Mouse (Mus musculus) MEL (cell line): Measurements from ENCODE around the gene Fam149a. TPM values are rescaled to one million over a fixed set of nuclear protein-coding genes. Genes with fewer than 3 reads are reported as not detected.

ENCODE experiments used
- DNase-seq: peaks from one replicate; pipeline ENCODE4 v3.0.0; 2011; ENCODE audit warnings: low read depth, low spot score
- H3K27ac ChIP-seq: 2 replicates; pipeline ENCODE4 v1.5.1; 2012; ENCODE audit warnings: low read depth, mild to moderate bottlenecking, control low read depth, low read length, moderate library complexity; ENCODE audit not compliant: control insufficient read depth
- H3K27me3 ChIP-seq, 2 experiments: fragments of 150-350 bp in 1 of 2; sonication (generic) in 1 of 2; 2 replicates each; pipeline ENCODE4 v1.6.1; 2012; ENCODE audit warnings: low read length in 2 of 2, mild to moderate bottlenecking in 2 of 2, improper control_type of control experiment in 1 of 2, moderate library complexity in 1 of 2; ENCODE audit not compliant: insufficient read depth in 2 of 2, control insufficient read depth in 1 of 2
- H3K36me3 ChIP-seq, 2 experiments: 2 replicates each; pipeline ENCODE4 v1.6.1; 2012 to 2014; ENCODE audit warnings: low read length in 2 of 2, improper control_type of control experiment in 1 of 2, inconsistent platforms in 1 of 2, mild to moderate bottlenecking in 1 of 2; ENCODE audit not compliant: insufficient read depth in 2 of 2, control insufficient read depth in 1 of 2
- H3K4me1 ChIP-seq, 2 experiments: fragments of 150-350 bp in 1 of 2; sonication (generic) in 1 of 2; 2 replicates each; pipeline ENCODE4 v1.6.1; 2012; ENCODE audit warnings: low read length in 2 of 2, improper control_type of control experiment in 1 of 2, mild to moderate bottlenecking in 1 of 2; ENCODE audit not compliant: insufficient read depth in 2 of 2, control insufficient read depth in 1 of 2
- H3K4me3 ChIP-seq, 2 experiments: fragments of 150-350 bp in 1 of 2; sonication (generic) in 1 of 2; 2 replicates each; pipeline ENCODE4 v1.5.1; 2012; ENCODE audit warnings: low read depth in 2 of 2, low read length in 2 of 2, mild to moderate bottlenecking in 2 of 2, moderate library complexity in 2 of 2, control low read depth in 1 of 2, improper control_type of control experiment in 1 of 2; ENCODE audit not compliant: control insufficient read depth in 1 of 2, insufficient read depth in 1 of 2
- H3K79me2 ChIP-seq: 2 replicates; pipeline ENCODE4 v1.6.1; 2012; ENCODE audit warnings: mild to moderate bottlenecking, low read length, moderate library complexity; ENCODE audit not compliant: control insufficient read depth, poor library complexity, insufficient read depth
- H3K9ac ChIP-seq: 2 replicates; pipeline ENCODE4 v1.6.1; 2012; ENCODE audit warnings: low read depth, mild to moderate bottlenecking, control low read depth, low read length, moderate library complexity; ENCODE audit not compliant: control insufficient read depth, poor library complexity, severe bottlenecking
- H3K9me3 ChIP-seq: fragments of 150-350 bp; sonication (generic); replicated peaks from 2 replicates; pipeline ENCODE4 v1.6.1; 2012; ENCODE audit warnings: mild to moderate bottlenecking, low read length, improper control_type of control experiment, moderate library complexity; ENCODE audit not compliant: insufficient read depth
- BHLHE40 ChIP-seq: IDR thresholded peaks from 2 replicates; pipeline ENCODE4 v1.6.1; 2012; ENCODE audit warnings: low read depth, mild to moderate bottlenecking, inconsistent platforms, low read length, improper control_type of control experiment, borderline replicate concordance
- CHD1 ChIP-seq: IDR thresholded peaks from 2 replicates; pipeline ENCODE4 v1.6.1; 2012; ENCODE audit warnings: low read depth, mild to moderate bottlenecking, inconsistent platforms, low read length, improper control_type of control experiment
- CHD2 ChIP-seq: IDR thresholded peaks from 2 replicates; pipeline ENCODE4 v1.6.1; 2011; ENCODE audit warnings: low read length, improper control_type of control experiment
- EP300 ChIP-seq, 2 experiments: IDR thresholded peaks; 2 replicates each; pipeline ENCODE4 v1.6.1; 2011; ENCODE audit warnings: improper control_type of control experiment in 2 of 2, low read length in 2 of 2, low read depth in 1 of 2, mild to moderate bottlenecking in 1 of 2
- HCFC1 ChIP-seq: IDR thresholded peaks from 2 replicates; pipeline ENCODE4 v1.6.1; 2012; ENCODE audit warnings: low read depth, mild to moderate bottlenecking, inconsistent platforms, low read length, improper control_type of control experiment, moderate library complexity
- KAT2A ChIP-seq: conservative IDR thresholded peaks from 2 replicates; pipeline ENCODE4 v1.6.1; 2012; ENCODE audit warnings: low read depth, low read length, improper control_type of control experiment, inconsistent platforms
- MAZ ChIP-seq: IDR thresholded peaks from 2 replicates; pipeline ENCODE4 v1.6.1; 2012; ENCODE audit warnings: low read depth, mild to moderate bottlenecking, inconsistent platforms, low read length, improper control_type of control experiment
- MEF2A ChIP-seq: IDR thresholded peaks from 2 replicates; pipeline ENCODE4 v1.6.1; 2014; ENCODE audit warnings: low read depth, mild to moderate bottlenecking, inconsistent platforms, low read length, improper control_type of control experiment; ENCODE audit not compliant: poor library complexity, insufficient replicate concordance, severe bottlenecking; ENCODE audit errors: extremely low read depth
- MXI1 ChIP-seq: IDR thresholded peaks from 2 replicates; pipeline ENCODE4 v1.6.1; 2011; ENCODE audit warnings: mild to moderate bottlenecking, low read depth, low read length, improper control_type of control experiment
- MYB ChIP-seq: IDR thresholded peaks from 2 replicates; pipeline ENCODE4 v1.6.1; 2011; ENCODE audit warnings: mild to moderate bottlenecking, low read depth, low read length, improper control_type of control experiment
- MYC ChIP-seq: IDR thresholded peaks from 2 replicates; pipeline ENCODE4 v1.6.1; 2011; ENCODE audit warnings: low read depth, mild to moderate bottlenecking, low read length, improper control_type of control experiment, moderate library complexity
- NELFE ChIP-seq: IDR thresholded peaks from 2 replicates; pipeline ENCODE4 v1.6.1; 2011; ENCODE audit warnings: low read depth, low read length, improper control_type of control experiment
- NRF1 ChIP-seq: IDR thresholded peaks from 2 replicates; pipeline ENCODE4 v1.6.1; 2014; ENCODE audit warnings: low read depth, mild to moderate bottlenecking, inconsistent platforms, low read length, improper control_type of control experiment, moderate library complexity; ENCODE audit not compliant: poor library complexity, insufficient read depth, severe bottlenecking
- POLR2AphosphoS2 ChIP-seq: IDR thresholded peaks from 2 replicates; pipeline ENCODE4 v1.6.1; 2011; ENCODE audit warnings: low read length, improper control_type of control experiment
- RAD21 ChIP-seq: IDR thresholded peaks from 2 replicates; pipeline ENCODE4 v1.6.1; 2011; ENCODE audit warnings: mild to moderate bottlenecking, low read depth, low read length, improper control_type of control experiment
- RCOR1 ChIP-seq: IDR thresholded peaks from 2 replicates; pipeline ENCODE4 v1.6.1; 2012; ENCODE audit warnings: low read depth, mild to moderate bottlenecking, inconsistent platforms, low read length, improper control_type of control experiment
- SMC3 ChIP-seq: IDR thresholded peaks from 2 replicates; pipeline ENCODE4 v1.6.1; 2011; ENCODE audit warnings: low read depth, low read length, improper control_type of control experiment
- TAL1 ChIP-seq: IDR thresholded peaks from 2 replicates; pipeline ENCODE4 v1.6.1; 2012; ENCODE audit warnings: mild to moderate bottlenecking, inconsistent platforms, low read length, moderate library complexity, mixed read lengths
- TBP ChIP-seq: IDR thresholded peaks from 2 replicates; pipeline ENCODE4 v1.8.0; 2011; ENCODE audit warnings: low read depth, low read length, improper control_type of control experiment
- TCF12 ChIP-seq: IDR thresholded peaks from 2 replicates; pipeline ENCODE4 v1.6.1; 2014; ENCODE audit warnings: low read depth, mild to moderate bottlenecking, inconsistent platforms, low read length, improper control_type of control experiment, moderate library complexity
- USF2 ChIP-seq, 2 experiments: IDR thresholded peaks; 2 replicates each; pipeline ENCODE4 v1.6.1; 2011 to 2012; ENCODE audit warnings: improper control_type of control experiment in 2 of 2, low read length in 2 of 2, borderline replicate concordance in 1 of 2, inconsistent platforms in 1 of 2, low read depth in 1 of 2, mild to moderate bottlenecking in 1 of 2; ENCODE audit not compliant: insufficient read depth in 1 of 2
- ZKSCAN1 ChIP-seq: IDR thresholded peaks from 2 replicates; pipeline ENCODE4 v1.6.1; 2012; ENCODE audit warnings: low read depth, mild to moderate bottlenecking, inconsistent platforms, low read length, improper control_type of control experiment, moderate library complexity
- ZMIZ1 ChIP-seq: IDR thresholded peaks from 2 replicates; pipeline ENCODE4 v1.6.1; 2012; ENCODE audit warnings: low read depth, mild to moderate bottlenecking, inconsistent platforms, low read length, improper control_type of control experiment, moderate library complexity
- polyA plus RNA-seq, 2 experiments: library from polyadenylated mRNA; stranded (reverse) in 1 of 2; unstranded in 1 of 2; fragments of >175 nt in 1 of 2; fragments of >200 nt in 1 of 2; gene quantifications; 2 replicates each; pipeline versions ENCODE4 v1.2.1 to v1.2.4; 2012; ENCODE audit warnings: low replicate concordance in 2 of 2, low read depth in 1 of 2; ENCODE audit not compliant: insufficient read length in 2 of 2, insufficient read depth in 1 of 2, missing spikeins in 1 of 2
- total RNA-seq: library from RNA; depleted of rRNA; stranded (reverse); fragments of 300-350 nt; gene quantifications from 2 replicates; pipeline ENCODE4 v1.2.3, GENCODE M21; 2012

Gene Fam149a
- total and polyA plus RNA-seq, 3 experiments: not detected

DNA sequence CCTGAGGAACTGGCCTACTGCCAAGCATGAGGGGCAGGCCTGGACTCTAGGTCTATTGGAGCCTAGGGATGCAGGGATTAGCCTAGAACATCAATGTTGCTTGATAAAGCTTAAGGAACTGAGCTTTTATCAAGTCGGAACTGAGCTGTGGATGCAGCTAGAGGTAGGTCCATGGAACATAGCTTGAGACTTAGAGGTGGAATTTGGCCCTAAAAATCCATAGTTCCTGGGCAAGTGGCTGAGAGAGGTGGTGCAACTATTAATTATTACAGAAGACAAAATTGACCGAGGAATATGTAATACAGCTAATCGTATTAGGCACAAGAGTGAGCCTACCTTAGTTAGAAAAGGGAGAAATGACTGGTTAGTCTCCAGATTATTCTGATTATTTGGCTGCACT, 77.7 kb downstream of the Fam149a start:
- Histone ChIP-seq H3K9ac (no peak overlapping the region), H3K36me3 (no peaks in the 10 kb centered on the region), H3K27me3 (no peaks in the 10 kb centered on the region), H3K9me3 (no peaks in the 10 kb centered on the region), H3K27ac (no peak overlapping the region), H3K4me3 (no peak overlapping the region)
- no peak for TF ChIP-seq TCF12
- no peak for TF ChIP-seq HCFC1
- no peak for TF ChIP-seq POLR2AphosphoS2
- no peak for TF ChIP-seq TBP
- no peak for TF ChIP-seq MAZ
- TF ChIP-seq CHD1: no peak
- no peak for TF ChIP-seq RAD21
- TF ChIP-seq SMC3: no peak
- no peak for TF ChIP-seq KAT2A
- TF ChIP-seq NRF1: no peak
- TF ChIP-seq CHD2: no peak
- TF ChIP-seq RCOR1: no peak
- TF ChIP-seq ZMIZ1: no peak
- no peak for TF ChIP-seq NELFE
- TF ChIP-seq EP300 (IDR thresholded peaks at IDR 0.05; ENCODE audit: low read depth in 1 of 2, low read length in 2 of 2): no peak
- no peak for TF ChIP-seq USF2 (IDR thresholded peaks at IDR 0.05; ENCODE audit: borderline replicate concordance in 1 of 2, insufficient read depth in 1 of 2, low read depth in 1 of 2, low read length in 2 of 2)
- no peak for TF ChIP-seq ZKSCAN1
- TF ChIP-seq MEF2A: no peak
- TF ChIP-seq, all 39 proteins: peak for 0
- H3K4me1 ChIP-seq: no peaks in the 10 kb centered on the region
- H3K79me2 ChIP-seq: no peaks in the 10 kb centered on the region
- DNase-seq: no peak

DNA sequence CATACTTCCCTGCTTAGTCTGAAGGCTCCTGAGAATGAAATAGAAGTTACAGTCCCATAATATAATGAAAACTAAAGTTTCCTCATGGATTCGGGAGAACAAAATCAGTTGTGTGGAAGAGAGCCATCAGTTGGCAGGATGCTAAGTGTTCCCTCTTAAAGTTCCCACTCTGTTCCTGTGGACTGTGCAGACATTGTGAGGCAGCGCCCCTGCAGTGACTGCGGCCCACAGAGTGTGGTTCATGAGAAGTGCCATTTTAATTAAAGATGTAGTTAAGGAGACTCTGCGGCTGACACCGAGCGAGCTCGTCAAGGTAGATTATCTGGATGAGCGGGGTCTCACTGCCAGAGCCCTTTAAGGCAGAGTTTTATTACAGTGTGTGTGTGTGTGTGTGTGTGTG, 79.7 kb downstream of the Fam149a start:
- H3K4me3 ChIP-seq: no peak overlapping the region
- H3K4me1 ChIP-seq: no peaks in the 10 kb centered on the region
- no peak for TF ChIP-seq POLR2AphosphoS2
- no peak for TF ChIP-seq BHLHE40
- no peak for TF ChIP-seq TAL1
- no peak for TF ChIP-seq MYC
- no peak for TF ChIP-seq MXI1
- no peak for TF ChIP-seq MYB
- TF ChIP-seq KAT2A: no peak
- H3K27ac ChIP-seq: no peak overlapping the region
- H3K9ac ChIP-seq: no peak overlapping the region
- DNase-seq: no peak
- H3K27me3 ChIP-seq: no peaks in the 10 kb centered on the region
- H3K79me2 ChIP-seq: no peaks in the 10 kb centered on the region
- no peaks in the 10 kb centered on the region for H3K9me3 ChIP-seq
- no peaks in the 10 kb centered on the region for H3K36me3 ChIP-seq
